Mouse (Mus musculus): ENCODE data around the gene Wipf1.
A peak's percentile ranks its signal among the peaks of the same experiment; 100 is the strongest.
"Not testable (repeated sequence)": the region's sequence is repeated elsewhere in the genome, so short reads cannot be mapped to it uniquely, and the experiment has no call there.

Wipf1 gene

DNA sequence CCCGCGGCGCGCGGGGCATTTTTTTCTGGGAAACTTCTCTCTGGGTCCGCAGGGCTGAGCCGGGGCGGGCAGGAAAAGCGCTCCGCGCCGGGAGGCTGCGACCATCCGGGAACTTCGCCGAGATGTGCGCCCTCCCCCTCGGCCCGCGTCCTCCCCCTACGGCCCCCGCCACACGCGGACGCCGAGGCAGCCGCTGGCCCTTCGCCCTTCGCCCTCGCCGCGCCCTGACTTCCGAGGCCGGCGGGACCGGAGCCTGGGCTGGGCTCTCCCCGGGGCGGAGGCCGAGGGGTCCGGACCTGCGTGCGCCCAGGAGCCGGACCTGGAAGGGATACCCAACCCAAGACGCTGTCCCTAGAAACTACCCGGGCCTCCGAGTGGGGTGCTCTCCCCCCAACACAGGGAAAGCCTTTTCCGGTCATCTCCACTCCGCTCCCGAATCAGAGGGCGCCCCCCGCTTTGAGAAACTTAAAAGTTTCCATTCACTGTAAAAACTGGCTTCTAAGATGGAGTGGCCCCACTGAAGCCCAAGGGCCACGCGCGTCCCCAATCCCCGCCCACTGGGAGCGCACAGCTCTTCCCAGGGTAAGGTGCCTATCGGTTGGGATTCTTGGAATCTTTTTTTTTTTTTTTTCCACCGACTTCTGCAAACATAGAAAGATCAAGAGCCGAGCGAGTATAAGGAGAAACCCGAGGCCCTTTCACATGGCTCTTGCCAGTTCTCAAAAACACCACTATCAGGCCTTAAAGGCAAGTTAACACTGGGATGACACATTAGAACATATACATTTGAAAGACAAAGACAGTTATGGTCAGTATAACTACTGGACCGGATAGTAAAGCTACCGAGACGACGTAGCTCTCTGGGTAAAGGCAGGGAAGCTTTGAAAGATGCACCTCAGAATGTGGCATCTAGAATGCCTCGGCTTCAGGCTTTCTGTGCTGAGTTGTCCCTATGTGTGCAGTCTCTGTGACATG lies at the start of gene Wipf1:
Wipf1 (minus strand) TSS at position 379 of the 975 bp plus-strand sequence.
- DNase-seq (ENCODE audit: low spot score), result peak; percentile 56

GRCm38 (mm10) chr2:73579168-73579567 lies 49.6 kb upstream of the Wipf1 start:
- no peak for DNase-seq (ENCODE audit: low spot score)

DNA sequence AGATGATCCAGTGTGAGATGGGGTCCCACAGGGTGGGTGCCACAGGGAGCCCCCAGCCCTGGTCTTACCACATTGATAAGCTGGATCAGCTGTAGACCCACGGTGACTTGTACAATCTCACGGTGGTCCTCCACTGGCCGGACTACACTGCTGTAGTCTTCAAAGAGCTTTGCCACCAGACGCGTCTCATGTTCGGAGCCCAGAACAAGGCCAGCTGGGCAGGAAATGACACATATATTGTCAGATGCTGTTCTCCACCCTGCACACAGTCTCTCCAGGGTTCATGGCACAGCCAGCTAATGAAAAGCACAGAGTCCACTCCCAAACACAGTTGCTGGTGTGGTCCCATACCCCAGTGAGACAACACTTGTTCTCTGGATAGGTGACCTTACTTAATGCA lies 44.9 kb upstream of the Wipf1 start:
- DNase-seq (ENCODE audit: low spot score), result no peak

DNA sequence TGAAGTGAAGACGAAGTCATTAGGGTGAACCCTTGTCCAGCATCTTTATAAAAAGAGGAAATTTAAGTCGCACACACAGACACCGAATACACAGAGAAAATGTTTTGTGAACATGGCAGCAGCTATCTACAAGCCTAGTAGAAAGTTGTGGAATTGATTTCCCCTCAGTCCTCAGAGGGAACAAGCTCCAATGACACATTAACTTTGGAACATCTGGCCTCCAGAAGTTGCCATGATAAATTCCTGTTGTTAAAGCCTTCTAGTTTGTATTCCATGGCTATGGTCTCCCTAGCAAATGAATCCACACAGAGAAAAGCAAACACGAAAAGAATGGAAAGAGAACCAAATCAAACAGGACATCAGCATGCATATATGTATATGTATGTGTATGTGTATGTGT lies 44.0 kb upstream of the Wipf1 start:
- no peak for DNase-seq (ENCODE audit: low spot score)

DNA sequence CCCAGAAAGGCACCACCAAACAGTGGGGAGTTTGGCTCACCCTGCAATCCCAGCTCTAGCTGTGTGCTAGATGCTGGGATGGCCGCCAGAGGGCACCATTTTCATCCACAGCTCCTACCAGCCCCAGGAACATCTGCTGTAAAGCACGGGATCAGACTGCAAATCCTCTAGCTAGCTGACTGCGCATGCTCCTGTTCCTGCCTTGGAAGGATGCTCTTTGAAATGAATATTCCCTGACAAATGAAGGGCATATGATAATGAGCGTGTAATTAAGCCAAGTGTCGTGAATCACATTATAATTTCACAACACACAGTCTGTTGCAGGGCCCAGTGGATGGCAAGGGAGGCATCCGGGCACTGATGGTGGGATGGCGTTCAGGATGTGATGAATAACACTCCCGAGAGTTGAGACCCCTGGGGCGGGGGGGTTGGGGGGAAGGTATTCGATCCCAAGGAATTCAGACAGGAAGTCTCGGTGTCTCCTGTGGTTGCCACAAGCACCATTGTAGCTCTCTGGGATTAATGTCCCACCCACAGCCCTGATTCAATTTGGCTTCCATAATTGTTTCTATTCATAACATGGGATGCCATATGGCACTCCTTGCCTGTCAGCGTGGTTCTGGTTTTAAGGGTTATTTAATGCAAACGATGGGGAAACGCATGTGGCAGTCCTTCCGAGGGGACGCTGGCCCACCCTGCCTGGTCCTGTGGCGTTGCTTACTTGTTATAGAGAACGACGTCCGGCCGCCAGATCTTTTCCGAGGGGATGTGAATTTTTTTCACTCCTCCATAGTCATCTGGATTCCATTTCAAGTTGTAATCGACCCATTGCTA lies 43.2 kb upstream of the Wipf1 start:
- DNase-seq (ENCODE audit: low spot score), result no peak

- no peak for DNase-seq (ENCODE audit: low spot score)
Measured at GRCm38 (mm10) chr2:73571901-73572300, 42.4 kb upstream of the Wipf1 start.

DNA sequence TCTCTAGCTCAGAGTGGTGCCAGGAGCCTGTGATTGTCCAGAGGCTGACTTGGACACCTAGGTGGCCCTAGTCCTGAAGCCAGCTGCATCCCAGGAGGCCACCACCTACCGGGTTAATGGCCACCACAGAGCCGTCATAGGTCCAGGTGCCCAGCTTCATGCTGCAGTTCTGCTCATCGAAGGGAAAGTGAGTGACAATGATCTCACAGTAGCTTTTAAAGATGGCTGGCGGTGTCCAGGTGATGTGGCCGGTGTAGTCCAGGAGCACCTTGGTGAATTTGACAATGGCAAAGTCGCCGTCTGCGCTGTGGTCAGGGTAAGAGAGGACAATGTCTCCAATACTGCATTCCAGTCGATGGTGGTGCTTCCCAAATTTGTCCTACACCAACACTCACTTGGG lies 41.8 kb upstream of the Wipf1 start:
- no peak for DNase-seq (ENCODE audit: low spot score)

DNA sequence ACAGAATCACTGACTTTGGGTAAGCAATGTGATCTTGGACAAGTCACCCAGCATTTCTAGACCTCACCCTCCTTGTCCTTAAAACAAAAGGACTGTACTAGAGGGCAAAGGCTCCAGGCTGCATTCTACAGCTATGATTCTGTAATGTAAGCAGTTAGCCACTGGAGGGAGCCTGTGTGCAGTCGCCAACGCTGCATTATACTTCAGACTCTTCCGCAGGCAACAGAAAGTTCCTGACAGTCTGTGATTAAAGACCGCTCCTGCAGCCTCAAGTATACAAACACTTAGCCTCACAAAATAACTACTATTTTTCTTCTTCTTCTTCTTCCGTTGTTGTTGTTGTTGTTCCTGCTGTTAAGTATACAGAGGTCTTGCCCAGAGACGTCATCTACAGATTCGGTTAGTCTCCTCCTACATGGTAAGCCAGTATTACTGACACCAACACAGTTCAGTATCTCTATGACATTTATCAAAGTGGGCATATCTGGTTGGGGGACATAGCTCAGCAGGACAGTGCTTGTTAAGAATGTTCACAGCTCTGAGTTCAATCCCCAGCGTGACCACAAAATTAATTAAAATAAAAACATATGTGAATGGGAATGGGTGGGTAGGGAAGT lies 37.6 kb upstream of the Wipf1 start:
- no peak for DNase-seq (ENCODE audit: low spot score)

GRCm38 (mm10) chr2:73566162-73566561 lies 36.6 kb upstream of the Wipf1 start:
- DNase-seq (ENCODE audit: low spot score), result no peak

- no peak for DNase-seq (ENCODE audit: low spot score)
Measured at GRCm38 (mm10) chr2:73563690-73564089, 34.2 kb upstream of the Wipf1 start.

GRCm38 (mm10) chr2:73562656-73563055 lies 33.1 kb upstream of the Wipf1 start:
- no peak for DNase-seq (ENCODE audit: low spot score)

DNA sequence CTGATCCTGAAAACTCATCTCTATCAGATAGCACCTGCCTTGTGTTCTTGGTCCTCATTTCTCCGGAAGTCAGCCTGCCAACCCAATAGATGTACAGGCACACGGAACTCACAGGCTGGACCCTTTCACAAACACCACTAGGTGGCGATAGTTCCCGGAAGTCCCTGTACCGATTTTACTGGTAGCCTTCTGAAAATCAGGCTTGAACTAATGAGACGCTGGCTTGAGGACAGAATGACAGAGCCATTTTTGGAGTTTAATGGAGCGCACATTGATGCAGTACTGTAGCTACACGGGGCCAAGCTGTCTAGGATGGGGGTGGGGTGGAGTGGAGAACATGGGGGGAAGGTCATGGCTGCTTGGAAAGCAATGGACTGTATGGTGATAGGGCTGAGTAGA lies 32.1 kb upstream of the Wipf1 start:
- no peak for DNase-seq (ENCODE audit: low spot score)

- no peak for DNase-seq (ENCODE audit: low spot score)
Measured at GRCm38 (mm10) chr2:73560899-73561664, 31.5 kb upstream of the Wipf1 start.

DNA sequence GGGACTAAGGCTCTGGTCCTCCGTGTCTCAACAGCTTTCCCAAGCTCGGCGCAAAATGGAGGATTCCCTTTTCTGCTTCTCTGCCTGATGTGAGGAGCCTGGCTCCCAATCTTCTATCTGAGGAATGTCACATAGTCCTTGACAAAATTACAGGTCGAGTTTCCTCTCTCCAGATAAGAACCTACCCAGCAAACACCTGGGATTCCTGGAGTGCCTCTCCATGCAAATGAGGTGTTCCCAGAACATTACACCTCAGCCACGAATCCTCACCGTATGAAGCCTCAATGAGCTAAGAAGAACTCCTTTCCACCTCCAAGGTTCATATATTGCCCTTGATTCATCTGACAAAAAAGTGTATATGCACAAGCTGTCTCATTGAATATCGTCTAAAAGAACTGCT lies 30.9 kb upstream of the Wipf1 start:
- DNase-seq (ENCODE audit: low spot score), result no peak

DNA sequence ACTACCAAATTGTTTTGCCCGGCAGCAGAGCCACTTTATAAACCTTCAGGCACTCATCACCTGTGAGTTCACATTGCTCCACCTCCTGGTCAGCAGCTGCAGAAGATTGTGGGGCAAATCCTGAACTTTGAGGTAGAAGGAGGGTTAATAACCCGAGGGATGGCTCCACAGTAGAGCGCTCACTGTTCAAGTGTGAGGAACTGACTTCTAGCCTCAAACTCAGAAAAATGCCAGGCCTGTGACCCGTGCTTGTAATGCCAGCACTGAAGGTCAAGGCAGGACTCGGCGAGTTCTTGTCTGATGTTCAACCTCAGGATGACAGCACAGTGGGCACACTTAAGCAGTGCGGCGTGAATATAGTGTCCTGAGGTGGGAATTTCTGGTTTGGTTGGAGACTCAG lies 28.4 kb upstream of the Wipf1 start:
- DNase-seq (ENCODE audit: low spot score), result no peak

GRCm38 (mm10) chr2:73557061-73557460 lies 27.5 kb upstream of the Wipf1 start:
- not testable (repeated sequence) for DNase-seq (ENCODE audit: low spot score)

GRCm38 (mm10) chr2:73554389-73554788 lies 24.9 kb upstream of the Wipf1 start:
- no peak for DNase-seq (ENCODE audit: low spot score)

DNA sequence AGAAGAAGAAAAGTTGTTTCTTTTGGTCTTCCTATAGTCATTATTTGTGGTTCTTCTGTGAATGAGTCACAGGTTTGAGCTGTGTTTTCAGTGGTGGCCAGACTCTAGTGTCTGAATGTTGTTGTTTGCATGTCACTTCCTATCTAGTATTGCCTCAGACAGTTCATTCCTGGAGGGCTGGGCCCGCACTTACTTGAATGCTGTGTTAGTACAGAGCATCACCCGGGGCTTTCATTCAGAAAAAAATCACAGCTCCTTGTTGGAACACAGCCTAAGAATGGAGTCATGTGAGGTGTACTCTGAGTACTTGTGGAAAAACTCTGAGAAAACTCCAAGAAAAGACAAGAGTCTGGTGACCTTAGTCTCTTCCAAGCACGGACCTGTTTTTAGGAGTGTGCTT lies 23.4 kb upstream of the Wipf1 start:
- DNase-seq (ENCODE audit: low spot score), result no peak

- no peak for DNase-seq (ENCODE audit: low spot score)
Measured at GRCm38 (mm10) chr2:73550725-73551124, 21.2 kb upstream of the Wipf1 start.

DNA sequence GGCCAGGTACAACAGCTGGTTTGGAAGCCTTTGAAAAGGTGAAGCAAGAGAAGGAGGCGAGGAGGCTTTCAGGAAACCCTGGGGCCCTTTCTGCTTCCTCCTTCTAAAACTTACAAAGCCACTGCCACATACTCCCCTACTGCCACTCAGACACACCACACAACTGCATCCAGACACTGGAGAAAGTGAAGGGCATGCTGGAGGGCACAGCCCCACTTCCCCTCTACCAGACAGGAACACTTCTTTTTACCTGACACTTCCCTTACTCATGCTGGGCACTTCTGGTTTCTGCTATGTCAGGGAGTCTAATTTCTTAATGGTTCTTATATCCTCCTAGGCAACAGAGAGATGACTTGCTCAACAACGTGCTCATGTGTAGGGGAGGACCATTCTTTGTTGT lies 19.0 kb upstream of the Wipf1 start:
- DNase-seq (ENCODE audit: low spot score), result no peak

GRCm38 (mm10) chr2:73547256-73547655 lies 17.7 kb upstream of the Wipf1 start:
- DNase-seq (ENCODE audit: low spot score), result no peak

- no peak for DNase-seq (ENCODE audit: low spot score)
Measured at GRCm38 (mm10) chr2:73545556-73545955, 16.0 kb upstream of the Wipf1 start.

All from ovary, postnatal 10 days (tissue).